Mouse (Mus musculus) liver, adult 2 months (tissue): Measurements from ENCODE around the gene Slc9b1. TPM values are rescaled to one million over a fixed set of nuclear protein-coding genes. Genes with fewer than 3 reads are reported as not detected.

Source experiments
- DNase-seq: peaks from one replicate; pipeline ENCODE4 v3.0.0-alpha.2; 2011; ENCODE audit warnings: low read depth, low spot score; ENCODE audit errors: extremely low read depth
- H3K27ac ChIP-seq: fragments of 200-500 bp; replicated peaks from 2 replicates; pipeline ENCODE4 v1.5.1; 2012; ENCODE audit warnings: low read depth, mild to moderate bottlenecking, control low read depth, inconsistent platforms, low read length; ENCODE audit not compliant: insufficient read depth
- H3K27me3 ChIP-seq: fragments of 200-500 bp; 2 replicates; pipeline ENCODE4 v1.6.1; 2012; ENCODE audit warnings: mild to moderate bottlenecking, moderate library complexity, low read length, inconsistent platforms; ENCODE audit not compliant: control insufficient read depth, insufficient read depth
- H3K36me3 ChIP-seq: fragments of 200-500 bp; 2 replicates; pipeline ENCODE4 v1.6.1; 2012; ENCODE audit warnings: low read length, inconsistent platforms; ENCODE audit not compliant: control insufficient read depth, insufficient read depth
- H3K4me1 ChIP-seq: fragments of 200-500 bp; 2 replicates; pipeline ENCODE4 v1.6.1; 2011; ENCODE audit warnings: low read length; ENCODE audit not compliant: control insufficient read depth, insufficient read depth
- H3K4me3 ChIP-seq: fragments of 200-500 bp; 2 replicates; pipeline ENCODE4 v1.5.1; 2011; ENCODE audit warnings: low read depth, mild to moderate bottlenecking, control low read depth, low read length, moderate library complexity; ENCODE audit not compliant: insufficient read depth
- H3K79me2 ChIP-seq: fragments of 200-500 bp; 2 replicates; pipeline ENCODE4 v1.6.1; 2012; ENCODE audit warnings: inconsistent platforms, mild to moderate bottlenecking, low read length, moderate library complexity; ENCODE audit not compliant: control insufficient read depth, insufficient read depth
- H3K9ac ChIP-seq: fragments of 200-500 bp; 2 replicates; pipeline ENCODE4 v1.6.1; 2012; ENCODE audit warnings: low read depth, mild to moderate bottlenecking, control low read depth, inconsistent platforms, low read length
- CTCF ChIP-seq: fragments of 200-500 bp; IDR thresholded peaks from 2 replicates; pipeline ENCODE4 v1.5.1; 2011; ENCODE audit warnings: low read depth, low read length, control low read depth
- POLR2A ChIP-seq: fragments of 200-500 bp; IDR thresholded peaks from 2 replicates; pipeline ENCODE4 v1.6.1; 2011; ENCODE audit warnings: low read length, control low read depth; ENCODE audit not compliant: insufficient read depth; ENCODE audit errors: extremely low read depth
- WGBS: fragments of 180-500 bp; shearing (Covaris S2); methylation state at CpG from one replicate; pipeline ENCODE4 v1.1.7; 2018; 5-methylcytosine and 5-hydroxymethylcytosine counted together
- polyA plus RNA-seq: library from polyadenylated mRNA; depleted of rRNA; stranded (reverse); fragments of >200 nt; gene quantifications from 2 replicates; pipeline ENCODE4 v1.2.3, GENCODE M21; 2012
- total RNA-seq: library from RNA; depleted of rRNA; stranded (reverse); fragments of >200 nt; gene quantifications from 2 replicates; pipeline ENCODE4 v1.2.3, GENCODE M21; 2014

Gene Slc9b1
- total and polyA plus RNA-seq, 2 experiments = 0.09 TPM; not detected in 1

DNA sequence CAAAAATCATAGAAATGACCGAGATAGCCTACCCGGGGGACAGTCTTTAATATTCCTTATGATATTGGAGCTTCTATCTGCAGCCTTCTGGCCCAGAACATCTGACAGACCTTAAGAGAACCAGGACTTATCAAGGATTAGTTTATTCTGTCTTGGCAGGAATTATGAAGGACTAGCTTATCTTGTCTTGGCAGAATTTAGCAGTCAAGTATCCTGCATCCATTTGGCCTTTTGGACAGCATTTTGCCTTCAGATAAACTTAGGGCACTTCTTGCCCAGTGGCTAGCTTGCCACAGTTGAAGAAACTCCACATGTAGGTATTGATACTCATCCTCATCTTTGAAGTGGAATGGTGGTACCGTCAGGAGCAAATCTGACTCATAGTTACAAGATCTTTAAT lies 4.0 kb downstream of the Slc9b1 start:
- 88% methylated on average over 3 of the region's 3 CpGs for WGBS

DNA sequence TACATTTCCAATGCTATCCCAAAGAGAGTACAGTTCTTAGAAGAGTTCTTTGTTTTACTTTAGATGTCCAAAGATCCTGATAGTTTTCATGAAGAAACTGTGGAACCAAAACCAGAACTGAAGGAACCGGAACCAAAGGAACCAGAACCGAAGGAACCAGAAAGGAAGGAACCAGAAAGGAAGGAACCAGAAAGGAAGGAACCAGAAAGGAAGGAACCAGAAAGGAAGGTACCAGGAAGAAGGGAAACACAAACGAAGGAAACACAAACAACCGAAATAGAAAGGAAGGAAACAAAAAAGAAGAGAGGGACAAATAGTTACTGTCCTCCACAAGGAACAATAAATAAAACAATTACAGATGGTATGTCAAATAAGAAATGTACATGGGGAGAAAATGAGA lies 9.6 kb downstream of the Slc9b1 start:
- Histone ChIP-seq H3K4me1 (no peaks in the 10 kb centered on the region), H3K36me3 (no peaks in the 10 kb centered on the region), H3K79me2 (no peaks in the 10 kb centered on the region), H3K27ac (no peak overlapping the region), H3K4me3 (no peak overlapping the region), H3K9ac (no peak overlapping the region), H3K27me3 (no peaks in the 10 kb centered on the region)
- TF ChIP-seq CTCF (no peak), POLR2A (no peak)
- no peak for DNase-seq
- 74% methylated on average over 4 of the region's 4 CpGs for WGBS

More for the DNA sequence above, 4.0 kb downstream of the Slc9b1 start:
- H3K9ac ChIP-seq = no peak overlapping the region
- no peaks in the 10 kb centered on the region for H3K79me2 ChIP-seq
- no peaks in the 10 kb centered on the region for H3K36me3 ChIP-seq
- DNase-seq = no peak
- no peak overlapping the region for H3K4me3 ChIP-seq
- no peaks in the 10 kb centered on the region for H3K4me1 ChIP-seq
- no peak overlapping the region for H3K27ac ChIP-seq
- TF ChIP-seq POLR2A (no peak), CTCF (no peak)
- no peaks in the 10 kb centered on the region for H3K27me3 ChIP-seq

DNA sequence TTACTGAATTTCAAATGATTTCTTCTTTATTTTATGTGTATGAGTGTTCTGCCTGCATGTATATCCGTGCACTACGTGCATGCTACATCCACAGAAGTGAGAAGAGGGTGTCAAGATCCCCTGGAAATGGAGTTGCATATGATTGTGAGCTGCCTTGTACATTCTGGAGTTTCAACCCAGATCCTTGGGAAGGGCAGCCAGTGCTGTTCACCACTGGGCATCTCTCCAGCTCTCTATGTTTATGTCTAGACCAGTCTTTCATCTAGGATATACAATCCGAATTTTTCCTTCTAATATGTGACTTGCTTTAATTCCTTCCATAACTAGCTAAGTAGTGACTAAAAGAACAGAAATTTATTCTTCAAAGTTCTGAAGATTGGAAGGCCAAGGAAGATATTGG lies 28.0 kb downstream of the Slc9b1 start:
- Histone ChIP-seq H3K9ac (no peak overlapping the region), H3K4me1 (no peaks in the 10 kb centered on the region), H3K79me2 (no peaks in the 10 kb centered on the region), H3K27ac (no peak overlapping the region), H3K27me3 (no peaks in the 10 kb centered on the region), H3K4me3 (no peak overlapping the region), H3K36me3 (no peaks in the 10 kb centered on the region)
- TF ChIP-seq POLR2A (no peak), CTCF (no peak)
- 88% methylated on average over 3 of the region's 3 CpGs for WGBS
- DNase-seq = no peak

DNA sequence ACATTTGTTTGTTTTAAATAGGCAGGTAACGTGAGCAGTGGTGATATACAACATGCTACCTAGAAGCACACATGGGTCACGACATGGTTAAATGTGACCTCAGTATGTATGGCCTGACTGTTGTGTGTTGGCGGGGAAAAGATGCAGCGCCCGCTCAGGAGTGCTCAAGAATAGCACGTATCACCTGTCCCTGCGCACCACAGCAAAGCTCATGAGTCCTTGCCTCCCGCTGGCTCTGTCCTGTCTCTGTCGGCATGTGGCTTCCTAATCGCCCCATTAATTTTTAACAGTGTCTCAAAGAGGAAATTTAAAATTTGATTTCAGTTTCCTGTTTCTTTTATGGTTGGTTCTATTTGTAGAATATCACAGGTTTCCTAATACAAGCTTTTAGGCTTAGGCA lies 29.6 kb downstream of the Slc9b1 start:
- H3K79me2 ChIP-seq = no peaks in the 10 kb centered on the region
- no peaks in the 10 kb centered on the region for H3K36me3 ChIP-seq
- no peak overlapping the region for H3K9ac ChIP-seq
- DNase-seq = no peak
- no peaks in the 10 kb centered on the region for H3K4me1 ChIP-seq
- no peak overlapping the region for H3K4me3 ChIP-seq
- TF ChIP-seq POLR2A (no peak), CTCF (no peak)
- H3K27ac ChIP-seq = no peak overlapping the region
- no peaks in the 10 kb centered on the region for H3K27me3 ChIP-seq
- 87% methylated on average over 10 of the region's 10 CpGs for WGBS

DNA sequence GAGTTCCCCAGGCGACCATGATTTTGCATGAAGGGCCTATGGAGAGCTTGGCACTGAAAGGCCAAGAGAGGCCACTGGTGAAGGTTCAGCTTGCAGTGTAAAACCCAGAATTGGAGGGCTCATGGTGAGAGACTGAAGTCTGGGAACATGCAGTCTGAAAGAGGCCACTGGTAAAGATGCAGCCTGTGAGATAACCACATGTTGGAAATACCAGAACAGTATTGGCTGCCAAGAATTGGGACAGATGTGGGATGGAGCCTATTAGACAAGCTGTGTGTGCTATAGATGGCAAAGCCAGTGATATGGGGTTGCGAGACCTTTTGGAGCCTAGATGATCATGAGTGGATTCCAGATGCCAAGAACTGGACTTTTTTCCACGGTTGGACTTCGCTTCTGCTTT lies 32.0 kb downstream of the Slc9b1 start:
- Histone ChIP-seq H3K27ac (no peak overlapping the region), H3K4me1 (no peaks in the 10 kb centered on the region), H3K27me3 (no peaks in the 10 kb centered on the region), H3K79me2 (no peaks in the 10 kb centered on the region), H3K36me3 (no peaks in the 10 kb centered on the region), H3K9ac (no peak overlapping the region), H3K4me3 (no peak overlapping the region)
- DNase-seq = no peak
- WGBS = 96% methylated on average over 4 of the region's 4 CpGs
- no peak for TF ChIP-seq POLR2A
- TF ChIP-seq CTCF = no peak

DNA sequence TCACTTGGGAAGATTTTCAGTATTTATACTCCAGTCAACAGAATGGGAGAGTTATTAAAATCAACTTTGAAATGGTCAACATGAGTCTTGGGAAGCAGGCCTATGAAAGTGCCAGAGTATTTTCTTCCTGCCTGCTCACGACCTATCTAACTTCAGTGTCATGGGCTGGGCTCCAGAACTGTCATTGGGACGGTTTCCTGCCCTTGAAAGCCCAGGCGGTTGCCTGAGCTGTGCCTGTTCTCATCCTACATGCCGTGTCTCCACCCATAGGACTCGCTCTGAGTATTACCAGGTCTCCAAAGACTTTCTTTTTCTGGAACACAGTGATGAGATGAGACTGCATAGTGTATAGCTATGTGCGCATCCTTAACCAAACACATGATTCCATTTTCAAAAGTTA lies 45.4 kb downstream of the Slc9b1 start:
- no peak for TF ChIP-seq CTCF
- no peak for TF ChIP-seq POLR2A
- peaks cover 8% of the 10 kb centered on the region; the same call in 1 of the 2 replicates for H3K4me1 ChIP-seq
- no peaks in the 10 kb centered on the region for H3K79me2 ChIP-seq
- WGBS = 57% methylated on average over 6 of the region's 6 CpGs
- no peaks in the 10 kb centered on the region for H3K36me3 ChIP-seq
- no peaks in the 10 kb centered on the region for H3K27me3 ChIP-seq
- H3K4me3 ChIP-seq = no peak overlapping the region
- DNase-seq = no peak
- H3K27ac ChIP-seq = no peak overlapping the region
- no peak overlapping the region for H3K9ac ChIP-seq
